Mouse (Mus musculus) heart, embryonic 13.5 days (tissue): ENCODE data around the gene Gpr25. TPM values are rescaled to one million over a fixed set of nuclear protein-coding genes. Genes with fewer than 3 reads are reported as not detected.

Source experiments
- ATAC-seq: fragments of 200-750 bp; cut with Nextera tagmentation; 2 replicates; pipeline ENCODE4 v1.8.0; 2017; ENCODE audit warnings: moderate TSS enrichment; ENCODE audit not compliant: insufficient number of reproducible peaks, low FRiP score, low TSS enrichment; ENCODE audit errors: extremely low read depth
- H3K27ac ChIP-seq: fragments of 300-500 bp; sonication (generic); replicated peaks from 2 replicates; pipeline ENCODE4 v1.5.1; 2015; ENCODE audit warnings: moderate library complexity, mild to moderate bottlenecking, inconsistent platforms
- H3K27me3 ChIP-seq: fragments of 300-500 bp; sonication (generic); replicated peaks from 2 replicates; pipeline ENCODE4 v1.6.1; 2015; ENCODE audit warnings: mild to moderate bottlenecking, inconsistent platforms
- H3K36me3 ChIP-seq: fragments of 300-500 bp; sonication (generic); 2 replicates; pipeline ENCODE4 v1.6.1; 2015; ENCODE audit warnings: mild to moderate bottlenecking, inconsistent platforms
- H3K4me1 ChIP-seq: fragments of 300-500 bp; sonication (generic); 2 replicates; pipeline ENCODE4 v1.6.1; 2015; ENCODE audit warnings: inconsistent platforms
- H3K4me2 ChIP-seq: fragments of 300-500 bp; sonication (generic); 2 replicates; pipeline ENCODE4 v1.6.1; 2015; ENCODE audit warnings: inconsistent platforms, mild to moderate bottlenecking, moderate library complexity
- H3K4me3 ChIP-seq: fragments of 300-500 bp; sonication (generic); 2 replicates; pipeline ENCODE4 v1.5.1; 2015; ENCODE audit warnings: moderate library complexity, mild to moderate bottlenecking, inconsistent platforms
- H3K9ac ChIP-seq: fragments of 300-500 bp; sonication (generic); 2 replicates; pipeline ENCODE4 v1.6.1; 2015; ENCODE audit warnings: inconsistent platforms, mild to moderate bottlenecking, moderate library complexity
- H3K9me3 ChIP-seq: fragments of 300-500 bp; sonication (generic); 2 replicates; pipeline ENCODE4 v1.6.1; 2016; ENCODE audit warnings: inconsistent platforms
- WGBS: fragments of 180-500 bp; shearing (Covaris S2); methylation state at CpG from one replicate; pipeline ENCODE4 v1.1.7; 2015; ENCODE audit warnings: mixed read lengths; 5-methylcytosine and 5-hydroxymethylcytosine counted together
- polyA plus RNA-seq: library from polyadenylated mRNA; unstranded; fragments of >200 nt; fragmentation: Nextera tagmentation; extraction: Ambion mirVana; gene quantifications from 2 replicates; pipeline ENCODE4 v1.2.1, GENCODE M21; 2015

Gpr25 gene
- polyA plus RNA-seq, 1 experiment from 2014 or later, result not detected

DNA sequence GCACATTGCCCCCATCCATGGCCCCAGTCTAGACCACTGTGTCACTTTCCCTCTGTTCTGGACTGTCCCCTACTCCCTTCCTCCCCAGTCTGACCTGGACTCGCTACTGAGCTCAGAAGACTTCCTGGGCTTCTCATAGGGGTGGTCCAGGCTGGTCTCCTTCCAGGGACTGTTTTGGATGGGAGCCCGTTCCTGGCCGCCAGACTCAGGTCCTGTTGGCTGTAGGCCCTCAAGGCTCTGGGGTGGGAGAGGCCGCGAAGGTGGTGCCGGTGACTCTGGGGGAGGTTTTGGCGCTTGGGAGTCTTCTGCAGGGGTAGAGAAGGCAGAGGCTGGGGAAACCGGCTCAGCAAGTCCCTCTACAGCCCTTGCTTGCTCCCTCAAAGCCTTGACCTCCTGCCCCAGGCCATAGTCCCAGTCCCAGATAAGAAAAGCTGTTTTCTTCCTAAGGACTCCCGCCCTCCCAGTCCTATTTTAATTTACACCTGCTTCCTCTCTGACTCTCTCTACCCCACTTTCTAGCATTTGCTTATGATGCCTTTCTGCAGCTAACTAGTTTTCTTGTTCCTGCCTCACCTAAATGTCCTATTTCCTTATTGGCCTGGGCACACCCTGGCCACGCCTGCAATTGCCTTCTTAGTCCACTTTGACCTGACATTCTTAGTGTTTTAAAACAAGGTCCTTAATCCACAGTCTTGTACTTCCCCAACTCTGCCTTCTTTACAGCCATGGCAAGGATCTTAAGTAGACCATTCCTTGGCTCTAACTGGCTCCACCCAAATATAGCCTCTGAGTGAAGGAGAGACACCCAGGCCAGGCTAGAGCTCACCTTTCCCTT, 40.4 kb downstream of the Gpr25 start:
- Histone ChIP-seq H3K9ac (no peak overlapping the region), H3K27ac (no peak overlapping the region), H3K27me3 (peaks cover 4% of the 10 kb centered on the region; the same call in 1 of the 2 replicates), H3K4me3 (no peak overlapping the region), H3K36me3 (no peaks in the 10 kb centered on the region), H3K9me3 (no peaks in the 10 kb centered on the region), H3K4me1 (no peaks in the 10 kb centered on the region), H3K4me2 (no peak overlapping the region)
- no peak; the same call in 1 of the 2 replicates for ATAC-seq
- WGBS, result 64% methylated on average over 10 of the region's 10 CpGs

DNA sequence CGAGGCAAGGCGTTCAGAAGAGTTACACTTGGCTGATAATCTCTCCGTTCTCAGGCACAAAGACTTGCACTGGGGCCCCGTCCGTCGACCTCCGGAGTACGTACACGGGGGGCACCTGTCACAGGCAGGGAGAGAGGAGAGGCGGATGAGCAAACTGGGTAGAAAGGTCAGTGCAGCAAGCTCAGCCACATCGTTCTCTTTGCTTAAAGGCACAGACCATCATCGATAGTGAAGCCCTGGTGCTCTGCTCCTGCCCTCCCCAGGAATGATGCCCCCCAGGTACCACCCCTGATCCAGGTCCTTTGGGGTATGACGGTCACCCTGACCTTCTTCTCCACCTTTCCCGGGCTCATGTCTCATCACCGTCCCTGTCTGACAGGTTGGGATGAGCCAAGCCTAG, 46.4 kb downstream of the Gpr25 start:
- Histone ChIP-seq H3K4me1 (no peaks in the 10 kb centered on the region), H3K27ac (no peak overlapping the region), H3K4me3 (no peak overlapping the region), H3K4me2 (no peak overlapping the region), H3K9me3 (no peaks in the 10 kb centered on the region), H3K9ac (no peak overlapping the region), H3K27me3 (no peaks in the 10 kb centered on the region), H3K36me3 (no peaks in the 10 kb centered on the region)
- 71% methylated on average over 15 of the region's 15 CpGs for WGBS
- ATAC-seq, result no peak

DNA sequence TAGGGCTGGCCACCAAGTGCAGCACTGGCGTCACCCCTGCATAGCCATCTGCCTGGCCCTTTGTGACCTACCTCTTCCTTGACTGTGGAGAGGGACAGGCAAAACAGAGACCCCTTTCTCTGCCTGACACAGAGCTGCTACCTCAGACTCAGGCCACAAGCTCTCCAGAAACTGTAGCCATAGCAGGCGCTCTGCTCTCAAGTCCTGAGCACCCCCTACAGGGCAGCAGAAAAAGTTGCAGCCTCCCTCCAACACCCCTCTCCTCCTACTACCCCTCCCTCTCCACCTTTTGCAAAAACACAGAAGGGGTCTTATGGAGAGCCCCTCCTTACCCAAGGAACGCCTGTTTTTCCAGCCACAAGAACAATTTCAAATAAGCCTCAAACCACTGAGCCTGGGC, 47.9 kb downstream of the Gpr25 start, which contains the start of gene Mroh3:
Gene Mroh3 (minus strand): TSS at position 26 of the 400 bp plus-strand sequence.
- Histone ChIP-seq H3K9ac (no peak within 1 kb of the TSS), H3K4me2 (no peak within 1 kb of the TSS), H3K4me3 (no peak within 1 kb of the TSS), H3K36me3 (no peaks in the 10 kb centered on the region), H3K4me1 (no peaks in the 10 kb centered on the region), H3K9me3 (no peaks in the 10 kb centered on the region), H3K27me3 (no peaks in the 10 kb centered on the region), H3K27ac (no peak within 1 kb of the TSS)
- ATAC-seq, result no peak
- 20% methylated on average over 3 of the region's 3 CpGs for WGBS

Other genes with a start within 250 kb of the Gpr25 start
- not detected in 2 replicates for gene Ascl5, start 210.1 kb downstream of the Gpr25 start, polyA plus RNA-seq
- gene Cacna1s, start 208.1 kb downstream of the Gpr25 start, polyA plus RNA-seq, result 0.19 and 0.45 TPM in 2 replicates
- 1.5 and 1.7 TPM in 2 replicates for gene Kif21b, start 129.5 kb downstream of the Gpr25 start, polyA plus RNA-seq
- gene Mroh3, start 48.0 kb downstream of the Gpr25 start, polyA plus RNA-seq, result not detected in 2 replicates
- 1.3 and 1.4 TPM in 2 replicates for gene Inava, start 26.6 kb downstream of the Gpr25 start, polyA plus RNA-seq
- 5.9 and 6.1 TPM in 2 replicates for gene Camsap2, start 85.2 kb upstream of the Gpr25 start, polyA plus RNA-seq
- gene Ddx59, start 154.4 kb upstream of the Gpr25 start, polyA plus RNA-seq, result 12.0 and 13.0 TPM in 2 replicates
- 2.6 and 5.0 TPM in 2 replicates for gene Kif14, start 205.5 kb upstream of the Gpr25 start, polyA plus RNA-seq